ENCODE assay signal across 8 mouse cellular contexts in genomic region chr3:61363989-61364660, GRCm38 (mm10). TPM values are rescaled to one million over a fixed set of nuclear protein-coding genes. Genes with fewer than 3 reads are reported as not detected.
DNase-seq lines count a peak whose midpoint lies in the region; ATAC-seq lines count a peak whose summit lies in the region.

No protein-coding gene starts in this region.

- no peaks in the 10 kb centered on the region for H3K9me3 ChIP-seq in embryonic facial prominence, embryonic 12.5 days
- H3K9me3 ChIP-seq in limb, embryonic 10.5 days (replicated peaks), result no peaks in the 10 kb centered on the region
- no peaks in the 10 kb centered on the region for H3K9me3 ChIP-seq in midbrain, embryonic 12.5 days

- peak overlapping the region; percentile 82 for H3K4me3 ChIP-seq in embryonic facial prominence, embryonic 12.5 days
- peak overlapping the region; percentile 77 for H3K4me3 ChIP-seq in limb, embryonic 10.5 days
- peak overlapping the region; percentile 86 for H3K4me3 ChIP-seq in midbrain, embryonic 12.5 days

- H3K9ac ChIP-seq in embryonic facial prominence, embryonic 12.5 days, result peak overlapping the region; percentile 82
- H3K9ac ChIP-seq in midbrain, embryonic 12.5 days (replicated peaks), result peak overlapping the region; percentile 86

- under 1% methylated on average over 38 of the region's 51 CpGs for WGBS in embryonic facial prominence, embryonic 12.5 days
- under 1% methylated on average over 36 of the region's 51 CpGs for WGBS in limb, embryonic 10.5 days
- WGBS in midbrain, embryonic 12.5 days, result 0% methylated on average over 48 of the region's 51 CpGs

- H3K36me3 ChIP-seq in embryonic facial prominence, embryonic 12.5 days, result no peaks in the 10 kb centered on the region
- H3K36me3 ChIP-seq in limb, embryonic 10.5 days, result no peaks in the 10 kb centered on the region
- H3K36me3 ChIP-seq in midbrain, embryonic 12.5 days, result no peaks in the 10 kb centered on the region

- H3K27ac ChIP-seq in embryonic facial prominence, embryonic 12.5 days, result peak overlapping the region; percentile 89
- peak overlapping the region; percentile 90 for H3K27ac ChIP-seq in limb, embryonic 10.5 days
- peak overlapping the region; percentile 90 for H3K27ac ChIP-seq in midbrain, embryonic 12.5 days (replicated peaks)

- no peaks in the 10 kb centered on the region for H3K27me3 ChIP-seq in embryonic facial prominence, embryonic 12.5 days
- no peaks in the 10 kb centered on the region for H3K27me3 ChIP-seq in limb, embryonic 10.5 days (ENCODE audit: low read depth, poor library complexity, severe bottlenecking)
- H3K27me3 ChIP-seq in midbrain, embryonic 12.5 days, result peaks cover 3% of the 10 kb centered on the region; the same call in 1 of the 2 replicates

- peak; percentile 88 for ATAC-seq in embryonic facial prominence, embryonic 12.5 days (ENCODE audit: insufficient number of reproducible peaks, insufficient read depth, low FRiP score, low TSS enrichment)
- peak; percentile 89 for ATAC-seq in midbrain, embryonic 12.5 days (ENCODE audit: low FRiP score, low read depth)

- H3K4me1 ChIP-seq in embryonic facial prominence, embryonic 12.5 days, result 0 out of 2 replicates have a peak, but pooled peaks cover 3% of the 10 kb centered on the region
- peaks cover 16% of the 10 kb centered on the region for H3K4me1 ChIP-seq in limb, embryonic 10.5 days
- H3K4me1 ChIP-seq in midbrain, embryonic 12.5 days, result peaks cover 31% of the 10 kb centered on the region

- peak; percentile 97 for DNase-seq in adrenal gland, postnatal 36 days
- peak; percentile 93 to 95 for DNase-seq in heart, adult 18-20 months
- DNase-seq in kidney, adult 18-20 months, result peak; percentile 90
- peak; percentile 99 for DNase-seq in limb, embryonic 10.5 days (ENCODE audit: low spot score)
- peak; percentile 92 for DNase-seq in skeletal muscle tissue, adult 2 months (ENCODE audit: low read depth, low spot score)
- DNase-seq in MN1 (ENCODE audit: low spot score), result no peak

- peak overlapping the region; percentile 86 for H3K4me2 ChIP-seq in embryonic facial prominence, embryonic 12.5 days (replicated peaks)
- H3K4me2 ChIP-seq in midbrain, embryonic 12.5 days (replicated peaks), result peak overlapping the region; percentile 88

RNA-seq across cellular contexts. Expression of gene B430305J03Rik, which starts 1.6 kb away (rescaled TPM):
- total RNA-seq in adrenal gland, postnatal 36 days (2021), result under 1 TPM; 0.10 TPM
- polyA plus RNA-seq in embryonic facial prominence, embryonic 12.5 days (2016; fragmentation: Nextera tagmentation; extraction: Ambion mirVana), result not detected in 2 replicates
- total RNA-seq in heart, adult 18-20 months (2021), result under 1 TPM in 1 of 2 experiments, not detected in 1; 0.08 TPM
- polyA plus RNA-seq in limb, embryonic 10.5 days (2016; fragmentation: Nextera tagmentation; extraction: Ambion mirVana), result not detected in 2 replicates
- polyA plus RNA-seq in midbrain, embryonic 12.5 days (2016; fragmentation: Nextera tagmentation; extraction: Ambion mirVana), result not detected in 2 replicates

RNA-seq across cellular contexts. Expression of gene Rap2b, which starts 2.7 kb away (rescaled TPM):
- 1 to 10 TPM; 4.4 to 5.4 TPM for total RNA-seq in adrenal gland, postnatal 36 days (2021)
- polyA plus RNA-seq in embryonic facial prominence, embryonic 12.5 days (2016; fragmentation: Nextera tagmentation; extraction: Ambion mirVana), result 18.3 and 19.4 TPM in 2 replicates
- 1 to 10 TPM; 2.1 to 2.4 TPM for total RNA-seq in heart, adult 18-20 months (2021)
- polyA plus RNA-seq in limb, embryonic 10.5 days (2016; fragmentation: Nextera tagmentation; extraction: Ambion mirVana), result 7.4 and 8.5 TPM in 2 replicates
- polyA plus RNA-seq in midbrain, embryonic 12.5 days (2016; fragmentation: Nextera tagmentation; extraction: Ambion mirVana), result 12.6 and 15.0 TPM in 2 replicates
